Mouse (Mus musculus) liver, adult 2 months (tissue): ENCODE results near the gene Mageb3. TPM values are rescaled to one million over a fixed set of nuclear protein-coding genes. Genes with fewer than 3 reads are reported as not detected.
"Not testable (repeated sequence)": the region's sequence is repeated elsewhere in the genome, so short reads cannot be mapped to it uniquely, and the experiment has no call there.

ENCODE experiments used
- DNase-seq: peaks from one replicate; pipeline ENCODE4 v3.0.0-alpha.2; 2011; ENCODE audit warnings: low read depth, low spot score; ENCODE audit errors: extremely low read depth
- H3K27ac ChIP-seq: fragments of 200-500 bp; replicated peaks from 2 replicates; pipeline ENCODE4 v1.5.1; 2012; ENCODE audit warnings: low read depth, mild to moderate bottlenecking, control low read depth, inconsistent platforms, low read length; ENCODE audit not compliant: insufficient read depth
- H3K27me3 ChIP-seq: fragments of 200-500 bp; 2 replicates; pipeline ENCODE4 v1.6.1; 2012; ENCODE audit warnings: mild to moderate bottlenecking, moderate library complexity, low read length, inconsistent platforms; ENCODE audit not compliant: control insufficient read depth, insufficient read depth
- H3K36me3 ChIP-seq: fragments of 200-500 bp; 2 replicates; pipeline ENCODE4 v1.6.1; 2012; ENCODE audit warnings: low read length, inconsistent platforms; ENCODE audit not compliant: control insufficient read depth, insufficient read depth
- H3K4me1 ChIP-seq: fragments of 200-500 bp; 2 replicates; pipeline ENCODE4 v1.6.1; 2011; ENCODE audit warnings: low read length; ENCODE audit not compliant: control insufficient read depth, insufficient read depth
- H3K4me3 ChIP-seq: fragments of 200-500 bp; 2 replicates; pipeline ENCODE4 v1.5.1; 2011; ENCODE audit warnings: low read depth, mild to moderate bottlenecking, control low read depth, low read length, moderate library complexity; ENCODE audit not compliant: insufficient read depth
- H3K79me2 ChIP-seq: fragments of 200-500 bp; 2 replicates; pipeline ENCODE4 v1.6.1; 2012; ENCODE audit warnings: inconsistent platforms, mild to moderate bottlenecking, low read length, moderate library complexity; ENCODE audit not compliant: control insufficient read depth, insufficient read depth
- H3K9ac ChIP-seq: fragments of 200-500 bp; 2 replicates; pipeline ENCODE4 v1.6.1; 2012; ENCODE audit warnings: low read depth, mild to moderate bottlenecking, control low read depth, inconsistent platforms, low read length
- CTCF ChIP-seq: fragments of 200-500 bp; IDR thresholded peaks from 2 replicates; pipeline ENCODE4 v1.5.1; 2011; ENCODE audit warnings: low read depth, low read length, control low read depth
- POLR2A ChIP-seq: fragments of 200-500 bp; IDR thresholded peaks from 2 replicates; pipeline ENCODE4 v1.6.1; 2011; ENCODE audit warnings: low read length, control low read depth; ENCODE audit not compliant: insufficient read depth; ENCODE audit errors: extremely low read depth
- WGBS: fragments of 180-500 bp; shearing (Covaris S2); methylation state at CpG from one replicate; pipeline ENCODE4 v1.1.7; 2018; 5-methylcytosine and 5-hydroxymethylcytosine counted together
- polyA plus RNA-seq: library from polyadenylated mRNA; depleted of rRNA; stranded (reverse); fragments of >200 nt; gene quantifications from 2 replicates; pipeline ENCODE4 v1.2.3, GENCODE M21; 2012; rRNA removed
- total RNA-seq: library from RNA; depleted of rRNA; stranded (reverse); fragments of >200 nt; gene quantifications from 2 replicates; pipeline ENCODE4 v1.2.3, GENCODE M21; 2014; rRNA removed

The Mageb3 gene
- total and polyA plus RNA-seq, 2 experiments, result not detected

DNA sequence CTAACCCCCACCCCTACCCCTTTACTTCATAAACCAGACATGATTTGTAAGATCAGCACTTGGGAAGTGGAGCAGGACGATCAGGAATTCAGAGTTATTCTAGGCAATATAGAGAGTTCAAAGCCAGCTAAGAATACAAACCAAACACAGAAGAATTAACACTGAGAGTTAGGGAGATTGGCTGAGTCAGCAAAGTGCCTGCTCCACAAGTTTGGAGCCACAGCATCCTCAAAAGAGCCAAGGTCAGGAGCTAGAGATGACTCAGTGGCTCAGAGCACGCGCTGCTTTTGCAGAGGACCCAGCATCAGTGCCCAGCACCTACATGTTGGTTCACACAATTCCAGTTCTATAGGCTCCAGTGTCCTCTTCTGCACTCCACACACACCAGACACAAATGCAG, 12.5 kb downstream of the Mageb3 start:
- 81% methylated on average over 3 of the region's 3 CpGs for WGBS
- TF ChIP-seq POLR2A (no peak), CTCF (no peak)
- DNase-seq, result no peak
- Histone ChIP-seq H3K4me3 (no peak overlapping the region), H3K4me1 (no peaks in the 10 kb centered on the region), H3K9ac (no peak overlapping the region), H3K27ac (no peak overlapping the region), H3K36me3 (no peaks in the 10 kb centered on the region), H3K79me2 (no peaks in the 10 kb centered on the region), H3K27me3 (no peaks in the 10 kb centered on the region)

DNA sequence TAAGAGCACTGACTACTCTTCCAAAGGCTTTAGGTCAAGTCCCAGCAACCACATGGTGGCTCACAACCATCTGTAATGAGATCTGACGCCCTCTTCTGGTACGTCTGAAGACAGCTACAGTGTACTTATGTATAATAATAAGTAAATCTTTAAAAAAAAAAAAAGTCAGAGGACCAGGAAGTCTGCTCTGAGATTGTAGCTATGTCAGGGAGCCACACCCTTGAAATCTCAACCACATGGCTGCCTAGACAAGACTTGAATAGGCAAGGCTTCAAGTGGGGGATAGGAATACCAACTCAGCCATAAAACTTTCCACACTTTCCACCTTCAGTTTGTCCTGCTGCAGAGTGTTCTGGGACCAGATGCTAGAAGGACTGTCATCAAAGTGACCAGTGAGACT, 18.3 kb downstream of the Mageb3 start:
- not testable (repeated sequence) for DNase-seq, H3K4me3 ChIP-seq
- 91% methylated on average over 2 of the region's 2 CpGs for WGBS

DNA sequence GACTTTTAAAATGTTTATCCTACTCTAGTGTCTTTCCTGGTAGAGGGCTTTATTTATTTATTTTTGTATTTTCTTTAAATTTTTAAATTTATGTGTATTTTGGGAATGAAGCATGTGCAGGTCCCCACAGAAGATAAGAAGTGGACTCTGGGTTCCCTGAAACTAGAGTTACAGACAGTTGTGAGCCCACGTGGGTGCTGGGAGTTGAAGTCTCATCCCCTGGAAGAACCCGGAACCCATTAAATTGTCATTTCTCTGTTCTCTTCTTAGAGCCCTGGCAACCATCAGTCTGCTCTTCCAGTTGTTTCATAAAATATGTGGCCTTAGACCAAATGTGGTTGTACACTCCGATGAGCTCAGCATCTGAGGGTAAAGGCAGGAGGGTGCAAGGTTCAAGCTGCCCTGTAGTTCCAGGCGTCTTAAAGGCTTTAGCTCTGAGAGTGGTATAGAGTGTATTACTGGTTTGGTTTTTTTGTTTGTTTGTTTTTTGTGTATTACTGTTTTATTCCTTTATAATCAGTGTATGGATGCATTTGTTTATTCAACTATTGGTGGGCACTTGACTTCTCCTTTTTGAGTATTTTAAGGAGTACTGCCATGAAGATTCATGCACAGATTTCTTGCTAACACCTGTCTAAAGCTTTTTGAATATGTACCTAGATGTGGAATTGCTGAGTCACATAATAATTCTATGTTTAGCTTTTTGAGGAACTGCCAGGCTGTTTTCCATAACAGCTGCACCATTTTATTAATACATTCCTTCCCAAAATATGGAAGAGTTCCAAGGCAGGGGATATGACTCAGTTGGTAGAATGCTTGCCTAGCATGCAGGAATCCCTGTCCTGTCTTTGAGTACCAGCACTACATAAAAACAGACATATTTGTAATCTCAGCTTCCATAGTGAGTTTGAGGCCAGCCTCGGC, 39.6 kb downstream of the Mageb3 start:
- no peak overlapping the region for H3K27ac ChIP-seq
- H3K79me2 ChIP-seq, result no peaks in the 10 kb centered on the region
- H3K36me3 ChIP-seq, result no peaks in the 10 kb centered on the region
- H3K27me3 ChIP-seq, result no peaks in the 10 kb centered on the region
- TF ChIP-seq CTCF (no peak), POLR2A (no peak)
- H3K4me3 ChIP-seq, result no peak overlapping the region
- no peak overlapping the region for H3K9ac ChIP-seq
- no peak for DNase-seq
- WGBS, result 91% methylated on average over 5 of the region's 5 CpGs
- no peaks in the 10 kb centered on the region for H3K4me1 ChIP-seq

More for the DNA sequence above, 18.3 kb downstream of the Mageb3 start:
- not testable (repeated sequence) for H3K79me2 ChIP-seq, H3K9ac ChIP-seq, H3K4me1 ChIP-seq, H3K27ac ChIP-seq, H3K36me3 ChIP-seq, H3K27me3 ChIP-seq

DNA sequence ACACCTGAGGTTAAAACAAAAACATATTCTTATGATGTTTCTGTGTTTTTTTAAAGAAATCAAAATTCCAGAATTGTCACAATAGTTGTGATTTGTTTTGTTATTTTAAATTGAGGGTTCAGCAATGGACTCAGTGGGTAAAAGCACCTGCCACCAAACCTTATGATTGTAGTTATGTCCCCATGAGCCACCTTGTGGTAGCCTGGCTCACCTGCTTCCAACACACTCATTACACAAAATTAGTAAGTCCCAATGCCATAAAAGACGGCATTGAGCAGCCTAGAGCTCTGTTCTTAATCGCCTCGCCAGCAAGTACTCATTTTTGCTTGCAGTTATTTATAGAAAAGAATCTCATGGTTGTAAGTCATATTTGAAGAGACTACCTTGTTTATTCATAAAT, 45.9 kb downstream of the Mageb3 start:
- peak; percentile 11; the same call in 1 of the 2 replicates for TF ChIP-seq CTCF
- no peak for TF ChIP-seq POLR2A
- no peaks in the 10 kb centered on the region for H3K27me3 ChIP-seq
- no peaks in the 10 kb centered on the region for H3K79me2 ChIP-seq
- no peak overlapping the region for H3K9ac ChIP-seq
- no peaks in the 10 kb centered on the region for H3K4me1 ChIP-seq
- WGBS, result 85% methylated on average over 3 of the region's 3 CpGs
- H3K36me3 ChIP-seq, result no peaks in the 10 kb centered on the region
- no peak overlapping the region for H3K27ac ChIP-seq
- H3K4me3 ChIP-seq, result no peak overlapping the region
- peak; percentile 7 for DNase-seq

Other genes with a start within 250 kb of the Mageb3 start
- 0.27 TPM in 1 of 2 replicates, not detected in the other for gene Frmd5, start 149.0 kb downstream of the Mageb3 start, total RNA-seq
- 0.12 TPM in 1 of 2 replicates, not detected in the other for gene Frmd5, start 149.0 kb downstream of the Mageb3 start, polyA plus RNA-seq
- gene Casc4, start 89.1 kb downstream of the Mageb3 start, total RNA-seq, result 5.1 TPM in 2 replicates
- gene Casc4, start 89.1 kb downstream of the Mageb3 start, polyA plus RNA-seq, result 0.60 and 0.61 TPM in 2 replicates
- gene Ctdspl2, start 91 bp downstream of the Mageb3 start, total RNA-seq, result 14.3 and 14.9 TPM in 2 replicates
- 1.6 TPM in 2 replicates for gene Ctdspl2, start 91 bp downstream of the Mageb3 start, polyA plus RNA-seq
- 18.7 and 20.0 TPM in 2 replicates for gene Eif3j1, start 72.5 kb upstream of the Mageb3 start, total RNA-seq
- 3.8 and 4.8 TPM in 2 replicates for gene Eif3j1, start 72.5 kb upstream of the Mageb3 start, polyA plus RNA-seq
- 9.3 and 10.5 TPM in 2 replicates for gene Spg11, start 162.3 kb upstream of the Mageb3 start, total RNA-seq
- gene Spg11, start 162.3 kb upstream of the Mageb3 start, polyA plus RNA-seq, result 4.0 and 4.3 TPM in 2 replicates
- 1,301 and 1,615 TPM in 2 replicates for gene B2m, start 191.6 kb upstream of the Mageb3 start, total RNA-seq
- gene B2m, start 191.6 kb upstream of the Mageb3 start, polyA plus RNA-seq, result 2,279 and 2,555 TPM in 2 replicates
- gene Trim69, start 204.6 kb upstream of the Mageb3 start, total RNA-seq, result 0.09 and 0.13 TPM in 2 replicates
- 0.07 TPM in 1 of 2 replicates, not detected in the other for gene Trim69, start 204.6 kb upstream of the Mageb3 start, polyA plus RNA-seq
- gene Patl2, start 230.1 kb upstream of the Mageb3 start, total RNA-seq, result 0.09 TPM in 1 of 2 replicates, not detected in the other
- gene Patl2, start 230.1 kb upstream of the Mageb3 start, polyA plus RNA-seq, result not detected in 2 replicates
- gene Terb2, start 230.2 kb upstream of the Mageb3 start, total RNA-seq, result not detected in 2 replicates
- gene Terb2, start 230.2 kb upstream of the Mageb3 start, polyA plus RNA-seq, result not detected in 2 replicates